Mouse (Mus musculus): ENCODE measurements around the gene Bcl7c. TPM values are rescaled to one million over a fixed set of nuclear protein-coding genes. Genes with fewer than 3 reads are reported as not detected.
"Not testable (repeated sequence)": the region's sequence is repeated elsewhere in the genome, so short reads cannot be mapped to it uniquely, and the experiment has no call there.

Gene Bcl7c
- polyA plus RNA-seq, 1 experiment = 165 TPM

GRCm38 (mm10) chr7:127656946-127657345 lies 51.8 kb downstream of the Bcl7c start:
- Histone ChIP-seq H3K27me3 (replicated peaks) (peaks cover 39% of the 10 kb centered on the region), H3K4me3 (replicated peaks) (no peak overlapping the region), H3K9me3 (peaks cover 14% of the 10 kb centered on the region), H3K4me1 (peaks cover 2% of the 10 kb centered on the region; the same call in 1 of the 2 replicates), H3K36me3 (replicated peaks; ENCODE audit: low read length) (no peaks in the 10 kb centered on the region)
- TF ChIP-seq GATA1 (IDR thresholded peaks at IDR 0.05; ENCODE audit: borderline replicate concordance, low read length) = no peak
- TF ChIP-seq FLI1 (IDR thresholded peaks at IDR 0.05; ENCODE audit: low read length) = no peak

DNA sequence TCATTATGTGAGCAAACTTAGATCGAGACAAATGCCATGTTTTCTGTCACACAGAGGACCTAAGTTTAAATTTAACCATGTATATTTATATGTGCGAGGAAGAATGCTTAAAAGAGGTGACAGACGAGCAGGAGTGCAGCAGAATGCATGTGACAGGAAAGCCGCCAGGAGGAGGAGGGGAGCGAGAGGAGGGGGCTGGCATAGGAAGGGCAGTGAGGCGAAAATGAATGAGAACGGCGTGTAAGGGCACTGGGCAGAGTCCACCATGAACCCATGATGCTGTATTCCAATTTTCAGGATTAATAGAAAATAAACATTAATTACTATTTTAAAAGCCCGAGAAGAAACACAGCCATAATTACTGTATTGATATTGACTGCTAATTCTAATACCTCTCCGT lies 54.4 kb downstream of the Bcl7c start:
- peaks cover 30% of the 10 kb centered on the region for H3K27me3 ChIP-seq (replicated peaks)
- 0 out of 2 replicates have a peak, but pooled peaks cover 3% of the 10 kb centered on the region for H3K9me3 ChIP-seq
- H3K36me3 ChIP-seq (replicated peaks; ENCODE audit: low read length) = no peaks in the 10 kb centered on the region
- H3K4me3 ChIP-seq (replicated peaks) = peak overlapping the region; percentile 28
- TF ChIP-seq GATA1 (IDR thresholded peaks at IDR 0.05; ENCODE audit: borderline replicate concordance, low read length) = no peak
- no peak for TF ChIP-seq FLI1 (IDR thresholded peaks at IDR 0.05; ENCODE audit: low read length)
- H3K4me1 ChIP-seq = peaks cover 2% of the 10 kb centered on the region; the same call in 1 of the 2 replicates

- Histone ChIP-seq H3K4me1 (peaks cover 2% of the 10 kb centered on the region; the same call in 1 of the 2 replicates), H3K4me3 (replicated peaks) (no peak overlapping the region), H3K9me3 (0 out of 2 replicates have a peak, but pooled peaks cover 2% of the 10 kb centered on the region), H3K27me3 (replicated peaks) (peaks cover 30% of the 10 kb centered on the region), H3K36me3 (replicated peaks; ENCODE audit: low read length) (no peaks in the 10 kb centered on the region)
- TF ChIP-seq FLI1 (IDR thresholded peaks at IDR 0.05; ENCODE audit: low read length) (no peak), GATA1 (IDR thresholded peaks at IDR 0.05; ENCODE audit: borderline replicate concordance, low read length) (no peak)
Observed at GRCm38 (mm10) chr7:127652050-127652449, 56.7 kb downstream of the Bcl7c start.

DNA sequence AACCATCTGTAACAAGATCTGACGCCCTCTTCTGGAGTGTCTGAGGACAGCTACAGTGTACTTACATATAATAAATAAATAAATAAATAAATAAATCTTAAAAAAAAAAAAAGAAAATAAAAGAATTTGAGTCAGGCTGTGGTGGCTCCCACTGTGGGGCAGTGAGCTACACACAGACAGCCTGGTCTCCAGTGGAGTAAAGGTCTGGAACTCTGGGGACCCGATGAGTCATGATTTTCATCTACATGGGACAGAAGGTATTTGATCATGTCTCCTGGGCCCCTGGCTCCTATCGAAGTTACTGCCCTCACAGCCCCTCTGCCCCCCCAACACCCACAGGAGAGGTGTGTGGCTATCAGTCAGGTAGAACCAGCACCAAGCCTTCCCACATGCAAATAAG lies 57.1 kb downstream of the Bcl7c start:
- H3K4me1 ChIP-seq = peaks cover 2% of the 10 kb centered on the region; the same call in 1 of the 2 replicates
- no peaks in the 10 kb centered on the region for H3K36me3 ChIP-seq (replicated peaks; ENCODE audit: low read length)
- no peaks in the 10 kb centered on the region for H3K9me3 ChIP-seq
- TF ChIP-seq GATA1 (IDR thresholded peaks at IDR 0.05; ENCODE audit: borderline replicate concordance, low read length) = no peak
- TF ChIP-seq FLI1 (IDR thresholded peaks at IDR 0.05; ENCODE audit: low read length) = no peak
- peaks cover 30% of the 10 kb centered on the region for H3K27me3 ChIP-seq (replicated peaks)
- H3K4me3 ChIP-seq (replicated peaks) = no peak overlapping the region

GRCm38 (mm10) chr7:127649206-127649605 lies 59.5 kb downstream of the Bcl7c start:
- Histone ChIP-seq H3K4me3 (replicated peaks) (no peak overlapping the region), H3K9me3 (peaks cover 8% of the 10 kb centered on the region), H3K36me3 (replicated peaks; ENCODE audit: low read length) (no peaks in the 10 kb centered on the region), H3K27me3 (replicated peaks) (peaks cover 37% of the 10 kb centered on the region), H3K4me1 (no peaks in the 10 kb centered on the region)
- no peak for TF ChIP-seq FLI1 (IDR thresholded peaks at IDR 0.05; ENCODE audit: low read length)
- TF ChIP-seq GATA1 (IDR thresholded peaks at IDR 0.05; ENCODE audit: borderline replicate concordance, low read length) = no peak

GRCm38 (mm10) chr7:127648516-127649201 lies 60.1 kb downstream of the Bcl7c start:
- Histone ChIP-seq H3K9me3 (peaks cover 8% of the 10 kb centered on the region), H3K4me1 (no peaks in the 10 kb centered on the region), H3K27me3 (replicated peaks) (peaks cover 38% of the 10 kb centered on the region), H3K4me3 (replicated peaks) (no peak overlapping the region), H3K36me3 (replicated peaks; ENCODE audit: low read length) (no peaks in the 10 kb centered on the region)
- TF ChIP-seq GATA1 (IDR thresholded peaks at IDR 0.05; ENCODE audit: borderline replicate concordance, low read length) (no peak), FLI1 (IDR thresholded peaks at IDR 0.05; ENCODE audit: low read length) (no peak)

DNA sequence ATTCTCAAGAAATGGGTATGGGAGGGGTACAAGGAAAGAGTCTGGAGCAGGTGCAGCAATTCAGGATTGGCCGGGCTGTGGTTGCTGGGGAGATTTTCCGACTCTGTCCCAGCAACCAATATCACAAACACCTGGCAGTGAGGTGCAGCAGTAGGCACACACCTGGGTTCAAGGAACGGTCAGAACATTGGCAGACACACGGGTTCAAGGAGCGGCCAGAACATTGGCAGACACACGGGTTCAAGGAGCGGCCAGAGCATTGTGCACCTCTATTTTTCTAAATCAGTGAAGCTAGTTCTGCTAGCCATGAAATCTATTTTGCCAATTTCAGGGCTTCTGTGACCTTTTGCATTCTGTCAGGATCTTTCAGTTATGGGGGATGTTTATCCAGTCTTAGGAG lies 61.2 kb downstream of the Bcl7c start:
- H3K36me3 ChIP-seq (replicated peaks; ENCODE audit: low read length); H3K4me3 ChIP-seq (replicated peaks); H3K9me3 ChIP-seq; H3K4me1 ChIP-seq: not testable (repeated sequence)
- H3K27me3 ChIP-seq (replicated peaks) = peaks cover 39% of the 10 kb centered on the region

GRCm38 (mm10) chr7:127646363-127646762 lies 62.4 kb downstream of the Bcl7c start:
- H3K36me3 ChIP-seq (replicated peaks; ENCODE audit: low read length) = no peaks in the 10 kb centered on the region
- H3K9me3 ChIP-seq = peaks cover 8% of the 10 kb centered on the region
- TF ChIP-seq FLI1 (IDR thresholded peaks at IDR 0.05; ENCODE audit: low read length) (no peak), GATA1 (IDR thresholded peaks at IDR 0.05; ENCODE audit: borderline replicate concordance, low read length) (no peak)
- no peaks in the 10 kb centered on the region for H3K4me1 ChIP-seq
- H3K4me3 ChIP-seq (replicated peaks) = no peak overlapping the region
- peaks cover 36% of the 10 kb centered on the region for H3K27me3 ChIP-seq (replicated peaks)

DNA sequence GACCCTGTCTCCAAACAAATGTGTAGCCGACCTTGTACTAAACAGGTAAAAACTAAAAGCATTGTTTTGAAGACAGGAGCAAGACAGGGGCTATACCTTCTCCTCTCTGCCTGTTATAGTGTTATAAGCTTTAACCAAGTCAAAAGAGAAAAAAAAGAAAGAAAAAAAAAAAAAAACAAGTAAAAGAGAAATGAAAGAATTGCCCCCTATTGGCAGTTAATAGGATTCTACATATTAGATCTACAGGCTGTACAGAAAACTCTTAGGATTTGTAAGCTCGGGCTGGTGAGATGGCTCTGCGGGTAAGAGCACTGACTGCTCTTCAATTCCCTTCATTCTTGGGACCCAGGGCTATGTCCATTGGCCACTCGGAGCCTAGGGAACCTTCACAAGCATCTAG lies 66.5 kb downstream of the Bcl7c start:
- H3K9me3 ChIP-seq = peaks cover 8% of the 10 kb centered on the region
- H3K36me3 ChIP-seq (replicated peaks; ENCODE audit: low read length) = no peaks in the 10 kb centered on the region
- TF ChIP-seq FLI1 (IDR thresholded peaks at IDR 0.05; ENCODE audit: low read length) = no peak
- no peak for TF ChIP-seq GATA1 (IDR thresholded peaks at IDR 0.05; ENCODE audit: borderline replicate concordance, low read length)
- no peaks in the 10 kb centered on the region; the same call in 1 of the 2 replicates for H3K4me1 ChIP-seq
- H3K4me3 ChIP-seq (replicated peaks) = no peak overlapping the region
- H3K27me3 ChIP-seq (replicated peaks) = peaks cover 38% of the 10 kb centered on the region

- H3K36me3 ChIP-seq (replicated peaks; ENCODE audit: low read length) = no peaks in the 10 kb centered on the region
- no peak overlapping the region for H3K4me3 ChIP-seq (replicated peaks)
- H3K9me3 ChIP-seq = peaks cover 8% of the 10 kb centered on the region
Observed at GRCm38 (mm10) chr7:127641260-127641659, 67.5 kb downstream of the Bcl7c start.

More at GRCm38 (mm10) chr7:127641260-127641659, 67.5 kb downstream of the Bcl7c start:
- Histone ChIP-seq H3K27me3 (replicated peaks) (peaks cover 47% of the 10 kb centered on the region), H3K4me1 (peaks cover 5% of the 10 kb centered on the region; the same call in 1 of the 2 replicates)
- no peak for TF ChIP-seq GATA1 (IDR thresholded peaks at IDR 0.05; ENCODE audit: borderline replicate concordance, low read length)
- TF ChIP-seq FLI1 (IDR thresholded peaks at IDR 0.05; ENCODE audit: low read length) = no peak
